Mouse (Mus musculus) embryonic fibroblast, embryonic 13.5 days (primary cell): Measurements from ENCODE around the gene 1700029F12Rik. TPM values are rescaled to one million over a fixed set of nuclear protein-coding genes. Genes with fewer than 3 reads are reported as not detected.
"Not testable (repeated sequence)": the region's sequence is repeated elsewhere in the genome, so short reads cannot be mapped to it uniquely, and the experiment has no call there.

Experiments
- H3K27ac ChIP-seq: 2 replicates; pipeline ENCODE4 v1.5.1; 2012; ENCODE audit warnings: low read length, control low read depth, inconsistent platforms; ENCODE audit not compliant: insufficient read depth
- H3K4me1 ChIP-seq: 2 replicates; pipeline ENCODE4 v1.6.1; 2011; ENCODE audit warnings: low read length; ENCODE audit not compliant: control insufficient read depth, insufficient read depth
- H3K4me3 ChIP-seq: 2 replicates; pipeline ENCODE4 v1.5.1; 2011; ENCODE audit warnings: mild to moderate bottlenecking, control low read depth, low read length; ENCODE audit not compliant: insufficient read depth
- CTCF ChIP-seq: IDR thresholded peaks from 2 replicates; pipeline ENCODE4 v1.5.1; 2011; ENCODE audit warnings: mild to moderate bottlenecking, control low read depth, low read length, moderate library complexity, borderline replicate concordance; ENCODE audit not compliant: insufficient read depth
- POLR2A ChIP-seq: IDR thresholded peaks from 2 replicates; pipeline ENCODE4 v1.6.1; 2011; ENCODE audit warnings: low read depth, mild to moderate bottlenecking, control low read depth, low read length, moderate library complexity
- polyA plus RNA-seq: library from polyadenylated mRNA; stranded (reverse); fragments of >200 nt; gene quantifications from 2 replicates; pipeline ENCODE4 v1.2.4, GENCODE M21; 2011; ENCODE audit warnings: low read depth; ENCODE audit not compliant: missing spikeins, insufficient read length

The 1700029F12Rik gene
- polyA plus RNA-seq, 1 experiment, result not detected

- no peak within 1 kb of the TSS for H3K4me3 ChIP-seq
- TF ChIP-seq CTCF (no peak), POLR2A (no peak)
- H3K4me1 ChIP-seq, result no peaks in the 10 kb centered on the region
- no peak within 1 kb of the TSS for H3K27ac ChIP-seq
These were observed 32.7 kb upstream of the 1700029F12Rik start, which contains the start of gene Fam169a for GRCm38 (mm10) chr13:97066649-97067550. Gene Fam169a (plus strand): TSS chr13:97067286.

DNA sequence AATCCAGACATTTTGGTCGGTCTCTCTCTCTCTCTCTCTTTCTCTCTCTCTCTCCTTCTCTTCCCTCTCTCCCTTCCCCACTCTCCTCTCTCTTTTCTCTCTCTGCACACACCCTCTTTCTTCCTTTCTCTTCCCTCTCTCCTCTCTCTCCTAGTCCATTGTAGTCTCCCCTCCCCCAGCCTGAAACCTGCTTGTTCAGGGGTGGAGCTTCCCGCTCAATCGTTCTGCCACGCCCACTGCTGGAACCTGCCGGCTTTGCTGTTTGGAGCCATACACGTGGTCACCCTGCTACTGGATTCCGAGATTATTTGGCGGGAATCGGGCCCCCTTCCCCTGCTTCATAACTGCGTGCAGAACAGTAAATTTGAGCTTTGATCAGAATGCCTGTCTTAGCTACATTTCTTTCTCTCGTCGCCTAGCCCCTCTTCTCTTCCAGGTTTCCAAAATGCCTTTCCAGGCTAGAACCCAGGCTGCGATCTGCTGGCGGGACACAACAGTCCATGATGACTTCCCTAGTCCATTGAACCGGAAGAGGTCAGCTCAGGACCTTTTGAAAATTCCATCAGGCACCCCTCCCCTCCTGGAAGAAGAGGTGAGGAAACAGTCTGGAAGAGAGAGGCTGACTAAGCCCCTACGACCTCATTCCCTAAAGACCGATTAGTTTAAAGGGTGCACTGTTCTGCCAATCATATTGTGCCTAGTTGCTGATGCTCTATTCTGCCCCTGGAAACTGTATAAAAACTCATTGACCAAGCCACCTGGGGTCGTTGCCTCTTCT is 30.9 kb upstream of the 1700029F12Rik start:
- H3K4me3 ChIP-seq, H3K4me1 ChIP-seq, H3K27ac ChIP-seq: not testable (repeated sequence)

DNA sequence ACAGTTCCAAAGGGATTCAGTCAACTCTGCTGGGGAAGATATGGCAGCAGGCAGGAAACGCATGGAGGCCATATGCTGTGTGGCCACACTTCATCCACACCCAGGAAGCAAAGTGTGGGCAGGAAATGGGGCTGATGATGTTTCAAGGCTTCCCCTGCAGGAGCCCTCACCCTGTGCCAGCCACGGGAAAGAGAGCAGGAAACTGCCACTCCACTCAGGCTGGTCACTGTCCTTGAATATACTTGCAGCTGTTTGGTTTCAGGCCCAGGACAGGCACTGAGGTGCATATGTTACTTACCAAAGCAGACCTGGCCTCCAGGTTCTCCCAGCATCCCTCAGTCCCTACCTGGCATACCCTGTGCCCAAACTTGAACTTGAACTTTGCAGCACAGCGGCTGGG is 30.3 kb upstream of the 1700029F12Rik start:
- no peak for TF ChIP-seq CTCF
- no peak for TF ChIP-seq POLR2A
- no peaks in the 10 kb centered on the region for H3K4me1 ChIP-seq
- no peak overlapping the region for H3K27ac ChIP-seq
- no peak overlapping the region for H3K4me3 ChIP-seq

- TF ChIP-seq CTCF (no peak), POLR2A (no peak)
- no peaks in the 10 kb centered on the region for H3K4me1 ChIP-seq
- H3K27ac ChIP-seq, result no peak overlapping the region
- H3K4me3 ChIP-seq, result no peak overlapping the region
These were observed 29.3 kb upstream of the 1700029F12Rik start for GRCm38 (mm10) chr13:97063431-97063830.

GRCm38 (mm10) chr13:97062151-97062550 is 28.0 kb upstream of the 1700029F12Rik start:
- Histone ChIP-seq H3K27ac (no peak overlapping the region), H3K4me3 (no peak overlapping the region), H3K4me1 (no peaks in the 10 kb centered on the region)
- TF ChIP-seq POLR2A (no peak), CTCF (no peak)

- Histone ChIP-seq H3K4me3 (no peak overlapping the region), H3K4me1 (no peaks in the 10 kb centered on the region), H3K27ac (no peak overlapping the region)
- no peak for TF ChIP-seq POLR2A
- no peak for TF ChIP-seq CTCF
These were observed 26.2 kb upstream of the 1700029F12Rik start for GRCm38 (mm10) chr13:97060331-97060730.

- H3K4me3 ChIP-seq, result no peak overlapping the region
- TF ChIP-seq POLR2A, result no peak
- no peak for TF ChIP-seq CTCF
- H3K27ac ChIP-seq, result no peak overlapping the region
- H3K4me1 ChIP-seq, result no peaks in the 10 kb centered on the region
These were observed 25.6 kb upstream of the 1700029F12Rik start for GRCm38 (mm10) chr13:97059746-97060145.

DNA sequence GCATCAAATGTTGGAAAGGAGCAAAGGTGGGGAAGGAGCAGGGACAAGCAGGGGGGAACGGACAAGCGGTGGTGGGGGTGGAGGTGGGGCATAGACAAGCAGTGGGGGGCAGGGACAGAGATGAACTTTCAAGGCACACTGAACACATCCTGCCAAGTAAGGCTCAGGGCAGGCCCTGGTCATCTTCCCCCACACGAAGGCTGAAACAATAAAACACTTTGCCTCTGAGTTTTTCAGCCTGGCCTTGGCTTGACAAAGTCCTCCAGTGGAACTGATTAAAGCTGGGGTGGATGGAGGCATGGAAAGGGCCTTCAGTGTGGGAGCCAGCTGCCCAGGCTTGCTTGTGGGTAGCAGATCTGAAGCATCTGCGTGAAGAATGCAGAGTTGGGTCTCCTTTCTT is 23.7 kb upstream of the 1700029F12Rik start:
- Histone ChIP-seq H3K4me1 (no peaks in the 10 kb centered on the region), H3K4me3 (no peak overlapping the region)
- TF ChIP-seq CTCF (no peak), POLR2A (no peak)

GRCm38 (mm10) chr13:97053844-97054243 is 19.7 kb upstream of the 1700029F12Rik start:
- no peak overlapping the region for H3K4me3 ChIP-seq
- no peak overlapping the region for H3K27ac ChIP-seq
- TF ChIP-seq CTCF, result no peak
- TF ChIP-seq POLR2A, result no peak
- no peaks in the 10 kb centered on the region for H3K4me1 ChIP-seq

More for the DNA sequence above, 23.7 kb upstream of the 1700029F12Rik start:
- no peak overlapping the region for H3K27ac ChIP-seq

DNA sequence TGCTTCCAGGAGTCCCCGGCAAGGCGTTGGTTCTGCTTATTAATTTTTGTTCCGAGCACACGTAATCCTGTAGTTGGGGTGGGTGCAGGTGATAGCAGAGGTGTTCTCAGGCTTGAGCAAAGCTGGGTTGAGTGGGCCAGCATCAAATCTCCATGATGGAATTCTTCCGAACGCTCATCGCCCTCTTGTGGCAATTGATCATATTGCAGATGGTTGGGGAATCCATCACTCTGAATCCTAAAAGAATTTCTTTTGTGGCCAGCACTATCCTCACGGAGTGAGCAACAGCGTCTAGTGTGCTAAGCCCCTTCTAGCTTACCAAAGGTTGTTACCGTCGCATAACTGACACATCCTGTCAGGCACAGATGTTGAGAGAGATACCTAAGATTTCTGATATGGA is 18.5 kb upstream of the 1700029F12Rik start:
- TF ChIP-seq CTCF, result 0 out of 2 replicates have a peak, but pooled peaks have one; percentile 24
- no peak for TF ChIP-seq POLR2A
- Histone ChIP-seq H3K27ac (no peak overlapping the region), H3K4me3 (no peak overlapping the region), H3K4me1 (no peaks in the 10 kb centered on the region)
